Mouse (Mus musculus) midbrain, embryonic 11.5 days (tissue): ENCODE results near the gene Rprml. TPM values are rescaled to one million over a fixed set of nuclear protein-coding genes. Genes with fewer than 3 reads are reported as not detected.
"Not testable (repeated sequence)": the region's sequence is repeated elsewhere in the genome, so short reads cannot be mapped to it uniquely, and the experiment has no call there.

ENCODE experiments used
- ATAC-seq: fragments of 200-750 bp; cut with Nextera tagmentation; 2 replicates; pipeline ENCODE4 v1.8.0; 2017; ENCODE audit warnings: moderate TSS enrichment, moderate library complexity; ENCODE audit not compliant: low FRiP score
- DNase-seq: peaks from one replicate; pipeline ENCODE4 v3.0.0; 2015; ENCODE audit warnings: low spot score; ENCODE audit errors: missing footprints
- H3K27ac ChIP-seq: fragments of 300-500 bp; sonication (generic); 2 replicates; pipeline ENCODE4 v1.5.1; 2014; ENCODE audit warnings: low read depth, low read length
- H3K27me3 ChIP-seq: fragments of 300-500 bp; sonication (generic); 2 replicates; pipeline ENCODE4 v1.6.1; 2014; ENCODE audit warnings: mild to moderate bottlenecking, low read length, moderate library complexity, mixed read lengths; ENCODE audit not compliant: control insufficient read depth, insufficient read depth
- H3K36me3 ChIP-seq: fragments of 300-500 bp; sonication (generic); 2 replicates; pipeline ENCODE4 v1.6.1; 2014; ENCODE audit warnings: mild to moderate bottlenecking, low read length, moderate library complexity, mixed read lengths; ENCODE audit not compliant: control insufficient read depth, insufficient read depth
- H3K4me1 ChIP-seq: fragments of 300-500 bp; sonication (generic); 2 replicates; pipeline ENCODE4 v1.6.1; 2014; ENCODE audit warnings: low read length; ENCODE audit not compliant: control insufficient read depth, insufficient read depth
- H3K4me2 ChIP-seq: fragments of 300-500 bp; sonication (generic); 2 replicates; pipeline ENCODE4 v1.6.1; 2014; ENCODE audit warnings: mild to moderate bottlenecking, moderate library complexity
- H3K4me3 ChIP-seq: fragments of 300-500 bp; sonication (generic); 2 replicates; pipeline ENCODE4 v1.5.1; 2014; ENCODE audit warnings: low read depth, low read length
- H3K9ac ChIP-seq: fragments of 300-500 bp; sonication (generic); 2 replicates; pipeline ENCODE4 v1.6.1; 2014; ENCODE audit warnings: low read length
- H3K9me3 ChIP-seq: fragments of 300-500 bp; sonication (generic); 2 replicates; pipeline ENCODE4 v1.6.1; 2016; ENCODE audit warnings: low read length; ENCODE audit not compliant: control insufficient read depth
- WGBS: fragments of 180-500 bp; shearing (Covaris S2); extraction: QIAGEN DNeasy Blood & Tissue Kit; methylation state at CpG from one replicate; pipeline ENCODE4 v1.1.7; 2014; 5-methylcytosine and 5-hydroxymethylcytosine counted together
- polyA plus RNA-seq: library from polyadenylated mRNA; unstranded; fragments of >200 nt; fragmentation: Nextera tagmentation; extraction: Ambion mirVana; gene quantifications from 2 replicates; pipeline ENCODE4 v1.2.1, GENCODE M21; 2014

Rprml gene
- polyA plus RNA-seq, 1 experiment from 2014 or later = not detected

- H3K9ac ChIP-seq, ATAC-seq, H3K4me2 ChIP-seq, H3K4me1 ChIP-seq, H3K27ac ChIP-seq, H3K9me3 ChIP-seq, H3K27me3 ChIP-seq, H3K4me3 ChIP-seq: not testable (repeated sequence)
- DNase-seq = peak; percentile 87
- 52% methylated on average over 2 of the region's 2 CpGs for WGBS
- peaks cover 13% of the 10 kb centered on the region for H3K36me3 ChIP-seq
These were observed 27.7 kb downstream of the Rprml start for GRCm38 (mm10) chr11:103677042-103677441.

- Histone ChIP-seq H3K27me3 (no peaks in the 10 kb centered on the region), H3K4me1 (no peaks in the 10 kb centered on the region), H3K36me3 (peaks cover 21% of the 10 kb centered on the region; the same call in 1 of the 2 replicates), H3K4me2 (no peak overlapping the region), H3K9ac (no peak overlapping the region), H3K9me3 (no peaks in the 10 kb centered on the region), H3K27ac (no peak overlapping the region), H3K4me3 (no peak overlapping the region)
- no peak for ATAC-seq
- 83% methylated on average over 11 of the region's 11 CpGs for WGBS
- DNase-seq = no peak
These were observed 34.4 kb downstream of the Rprml start for GRCm38 (mm10) chr11:103683667-103684334.

- no peak for DNase-seq
- H3K36me3 ChIP-seq = peaks cover 13% of the 10 kb centered on the region; the same call in 1 of the 2 replicates
- H3K27me3 ChIP-seq = no peaks in the 10 kb centered on the region
These were observed 35.9 kb downstream of the Rprml start for GRCm38 (mm10) chr11:103685261-103685736.

GRCm38 (mm10) chr11:103686706-103687105 is 37.3 kb downstream of the Rprml start:
- Histone ChIP-seq H3K9ac (no peak overlapping the region), H3K4me2 (no peak overlapping the region), H3K4me3 (no peak overlapping the region), H3K4me1 (no peaks in the 10 kb centered on the region), H3K27me3 (no peaks in the 10 kb centered on the region), H3K27ac (no peak overlapping the region), H3K9me3 (no peaks in the 10 kb centered on the region), H3K36me3 (peaks cover 13% of the 10 kb centered on the region; the same call in 1 of the 2 replicates)
- DNase-seq = no peak
- ATAC-seq = no peak
- WGBS = 88% methylated on average over 6 of the region's 6 CpGs

More at GRCm38 (mm10) chr11:103685261-103685736, 35.9 kb downstream of the Rprml start:
- Histone ChIP-seq H3K4me2 (no peak overlapping the region), H3K4me3 (no peak overlapping the region), H3K9me3 (no peaks in the 10 kb centered on the region), H3K9ac (no peak overlapping the region), H3K4me1 (no peaks in the 10 kb centered on the region), H3K27ac (no peak overlapping the region)
- no peak for ATAC-seq
- WGBS = 92% methylated on average over 7 of the region's 7 CpGs

- WGBS = 68% methylated on average over 6 of the region's 6 CpGs
- no peaks in the 10 kb centered on the region for H3K4me1 ChIP-seq
- ATAC-seq = no peak
- H3K9me3 ChIP-seq = no peaks in the 10 kb centered on the region
- H3K9ac ChIP-seq = no peak overlapping the region
- peaks cover 10% of the 10 kb centered on the region; the same call in 1 of the 2 replicates for H3K36me3 ChIP-seq
- H3K27ac ChIP-seq = no peak overlapping the region
- no peak overlapping the region for H3K4me3 ChIP-seq
- no peaks in the 10 kb centered on the region for H3K27me3 ChIP-seq
- DNase-seq = no peak
- no peak overlapping the region for H3K4me2 ChIP-seq
These were observed 39.1 kb downstream of the Rprml start for GRCm38 (mm10) chr11:103688271-103688979.

GRCm38 (mm10) chr11:103688980-103689378 is 39.6 kb downstream of the Rprml start:
- 44% methylated on average over 3 of the region's 3 CpGs for WGBS
- ATAC-seq (no peak), DNase-seq (no peak)
- H3K36me3 ChIP-seq = peaks cover 8% of the 10 kb centered on the region; the same call in 1 of the 2 replicates
- no peaks in the 10 kb centered on the region for H3K4me1 ChIP-seq
- no peak overlapping the region for H3K4me3 ChIP-seq
- no peak overlapping the region for H3K27ac ChIP-seq
- H3K4me2 ChIP-seq = no peak overlapping the region
- H3K27me3 ChIP-seq = no peaks in the 10 kb centered on the region
- no peak overlapping the region for H3K9ac ChIP-seq
- H3K9me3 ChIP-seq = no peaks in the 10 kb centered on the region

- ATAC-seq (no peak), DNase-seq (no peak)
- H3K4me3 ChIP-seq = no peak overlapping the region
- H3K4me1 ChIP-seq = no peaks in the 10 kb centered on the region
- peaks cover 5% of the 10 kb centered on the region; the same call in 1 of the 2 replicates for H3K36me3 ChIP-seq
- no peak overlapping the region for H3K27ac ChIP-seq
- H3K9ac ChIP-seq = no peak overlapping the region
- no peaks in the 10 kb centered on the region for H3K27me3 ChIP-seq
- H3K9me3 ChIP-seq = no peaks in the 10 kb centered on the region
- no peak overlapping the region for H3K4me2 ChIP-seq
- WGBS = 95% methylated on average over 1 of the region's 1 CpGs
These were observed 41.7 kb downstream of the Rprml start for GRCm38 (mm10) chr11:103691036-103691435.

- no peaks in the 10 kb centered on the region for H3K9me3 ChIP-seq
- peaks cover under 1% of the 10 kb centered on the region; the same call in 1 of the 2 replicates for H3K4me1 ChIP-seq
- H3K27ac ChIP-seq = no peak overlapping the region
- H3K4me3 ChIP-seq = no peak overlapping the region
- H3K9ac ChIP-seq = no peak overlapping the region
- H3K4me2 ChIP-seq = no peak overlapping the region
- no peaks in the 10 kb centered on the region for H3K27me3 ChIP-seq
- 88% methylated on average over 1 of the region's 1 CpGs for WGBS
- ATAC-seq (no peak), DNase-seq (no peak)
- no peaks in the 10 kb centered on the region for H3K36me3 ChIP-seq
These were observed 43.9 kb downstream of the Rprml start for GRCm38 (mm10) chr11:103693241-103693640.
